Mouse (Mus musculus) adrenal gland, postnatal 14 days (tissue): ENCODE measurements around the gene Lmf1. TPM values are rescaled to one million over a fixed set of nuclear protein-coding genes. Genes with fewer than 3 reads are reported as not detected.

Experiments
- DNase-seq: peaks from one replicate; pipeline ENCODE4 v3.0.0; 2021; ENCODE audit warnings: mixed read lengths
- long read RNA-seq, 2 experiments: library from polyadenylated mRNA; stranded (forward); transcript quantifications; one replicate each; pipeline ENCODE4 v2.0.0; 2021
- total RNA-seq: library from RNA; stranded (reverse); gene quantifications from 2 replicates; pipeline ENCODE4 v1.2.3, GENCODE M21; 2021

The Lmf1 gene
- 40.2 and 40.6 TPM in 2 replicates for total RNA-seq
- long read RNA-seq, experiment 1, partial matches to known transcripts: 8 of 69 reads
- long read RNA-seq, experiment 1, other reads (novel, unspliced or antisense): 60 of 69 reads
- long read RNA-seq, experiment 2, partial matches to known transcripts: 2 of 60 reads
- long read RNA-seq, experiment 2, other reads (novel, unspliced or antisense): 56 of 60 reads

GRCm38 (mm10) chr17:25578920-25579319 is at the start of gene Lmf1:
Gene Lmf1, plus strand, starts transcription at chr17:25579085.
- peak; percentile 98 for DNase-seq

GRCm38 (mm10) chr17:25530357-25531022 is 48.4 kb upstream of the Lmf1 start:
- no peak for DNase-seq

GRCm38 (mm10) chr17:25538945-25539875 is 39.7 kb upstream of the Lmf1 start:
- DNase-seq: peak; percentile 68

GRCm38 (mm10) chr17:25540731-25541130 is 38.2 kb upstream of the Lmf1 start:
- no peak for DNase-seq

- DNase-seq: peak; percentile 23
Observed at GRCm38 (mm10) chr17:25541768-25542167, 37.1 kb upstream of the Lmf1 start.

GRCm38 (mm10) chr17:25547026-25547425 is 31.9 kb upstream of the Lmf1 start:
- no peak for DNase-seq

GRCm38 (mm10) chr17:25550020-25550419 is 28.9 kb upstream of the Lmf1 start:
- DNase-seq: no peak

GRCm38 (mm10) chr17:25551313-25551712 is 27.6 kb upstream of the Lmf1 start:
- peak; percentile 39 for DNase-seq

GRCm38 (mm10) chr17:25555159-25555558 is 23.7 kb upstream of the Lmf1 start:
- no peak for DNase-seq

- no peak for DNase-seq
Observed at GRCm38 (mm10) chr17:25555666-25556629, 22.9 kb upstream of the Lmf1 start.

- DNase-seq: peak; percentile 19
Observed at GRCm38 (mm10) chr17:25556630-25557354, 22.1 kb upstream of the Lmf1 start.

- DNase-seq: no peak
Observed at GRCm38 (mm10) chr17:25559634-25560033, 19.3 kb upstream of the Lmf1 start.

- no peak for DNase-seq
Observed at GRCm38 (mm10) chr17:25560554-25561222, 18.2 kb upstream of the Lmf1 start.

- no peak for DNase-seq
Observed at GRCm38 (mm10) chr17:25561223-25562028, 17.5 kb upstream of the Lmf1 start.

GRCm38 (mm10) chr17:25564481-25564880 is 14.4 kb upstream of the Lmf1 start:
- no peak for DNase-seq

GRCm38 (mm10) chr17:25565244-25565643 is 13.6 kb upstream of the Lmf1 start:
- no peak for DNase-seq

GRCm38 (mm10) chr17:25565860-25566600 is 12.9 kb upstream of the Lmf1 start:
- DNase-seq: no peak

- DNase-seq: no peak
Observed at GRCm38 (mm10) chr17:25567261-25567660, 11.6 kb upstream of the Lmf1 start.

- peak; percentile 80 for DNase-seq
Observed at GRCm38 (mm10) chr17:25567745-25568144, 11.1 kb upstream of the Lmf1 start.
